Mouse (Mus musculus): ENCODE data around the gene Fmnl3. TPM values are rescaled to one million over a fixed set of nuclear protein-coding genes. Genes with fewer than 3 reads are reported as not detected.

The Fmnl3 gene
- polyA plus RNA-seq, 1 experiment from 2014 or later = 16.1 TPM

GRCm38 (mm10) chr15:99294813-99295374 lies 75.4 kb downstream of the Fmnl3 start, which contains the start of gene Prpf40b:
Gene Prpf40b, plus strand, starts transcription at chr15:99295087.
- WGBS = under 1% methylated on average over 56 of the region's 64 CpGs

GRCm38 (mm10) chr15:99294287-99294686 lies 76.0 kb downstream of the Fmnl3 start:
- no peak for ATAC-seq (ENCODE audit: low FRiP score, low read depth)
- Histone ChIP-seq H3K4me1 (peaks cover 13% of the 10 kb centered on the region), H3K4me3 (peak overlapping the region; percentile 73), H3K27ac (no peak overlapping the region), H3K9me3 (no peaks in the 10 kb centered on the region), H3K27me3 (replicated peaks) (no peaks in the 10 kb centered on the region), H3K36me3 (no peaks in the 10 kb centered on the region), H3K9ac (peak overlapping the region; percentile 76), H3K4me2 (replicated peaks) (peak overlapping the region; percentile 69)
- WGBS = 35% methylated on average over 16 of the region's 16 CpGs

More at GRCm38 (mm10) chr15:99294813-99295374, 75.4 kb downstream of the Fmnl3 start, which contains the start of gene Prpf40b:
- peaks cover 13% of the 10 kb centered on the region for H3K4me1 ChIP-seq
- peak; percentile 96 for ATAC-seq (ENCODE audit: low FRiP score, low read depth)
- H3K27ac ChIP-seq = peak within 1 kb of the TSS; percentile 77
- H3K4me2 ChIP-seq (replicated peaks) = peak within 1 kb of the TSS; percentile 69
- H3K9me3 ChIP-seq = no peaks in the 10 kb centered on the region
- no peaks in the 10 kb centered on the region for H3K27me3 ChIP-seq (replicated peaks)
- peak within 1 kb of the TSS; percentile 73 for H3K4me3 ChIP-seq
- H3K36me3 ChIP-seq = no peaks in the 10 kb centered on the region
- peak within 1 kb of the TSS; percentile 76 for H3K9ac ChIP-seq

- WGBS = 89% methylated on average over 11 of the region's 11 CpGs
- no peak for ATAC-seq (ENCODE audit: low FRiP score, low read depth)
- no peaks in the 10 kb centered on the region for H3K36me3 ChIP-seq
These were observed 79.7 kb downstream of the Fmnl3 start for GRCm38 (mm10) chr15:99290586-99290985.

DNA sequence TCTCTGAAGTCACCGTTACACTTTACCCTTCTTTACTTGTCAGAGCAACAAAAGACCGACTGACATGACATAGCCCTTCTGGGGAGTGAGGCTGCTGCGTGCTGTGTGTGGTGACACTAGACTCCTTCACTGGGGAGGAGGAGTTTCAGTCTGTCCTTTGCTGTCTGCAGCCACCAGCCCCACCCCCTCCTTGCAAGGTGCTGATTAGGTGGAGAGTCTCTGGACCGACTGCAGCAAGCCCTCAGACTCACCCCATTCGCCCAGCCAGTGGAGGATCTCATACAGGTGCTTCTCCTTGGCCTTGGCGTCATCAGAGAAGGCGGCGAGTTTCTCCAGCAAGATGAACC lies 85.1 kb downstream of the Fmnl3 start:
- WGBS = 54% methylated on average over 8 of the region's 8 CpGs

More at GRCm38 (mm10) chr15:99290586-99290985, 79.7 kb downstream of the Fmnl3 start:
- H3K9ac ChIP-seq = no peak overlapping the region
- H3K4me3 ChIP-seq = no peak overlapping the region
- no peak overlapping the region for H3K4me2 ChIP-seq (replicated peaks)
- H3K27me3 ChIP-seq (replicated peaks) = no peaks in the 10 kb centered on the region
- H3K9me3 ChIP-seq = no peaks in the 10 kb centered on the region
- no peak overlapping the region for H3K27ac ChIP-seq
- H3K4me1 ChIP-seq = 0 out of 2 replicates have a peak, but pooled peaks cover under 1% of the 10 kb centered on the region

GRCm38 (mm10) chr15:99284527-99285188 lies 85.6 kb downstream of the Fmnl3 start:
- Histone ChIP-seq H3K9me3 (no peaks in the 10 kb centered on the region), H3K4me3 (no peak overlapping the region), H3K27ac (no peak overlapping the region), H3K9ac (no peak overlapping the region), H3K36me3 (no peaks in the 10 kb centered on the region), H3K27me3 (replicated peaks) (no peaks in the 10 kb centered on the region), H3K4me2 (replicated peaks) (no peak overlapping the region), H3K4me1 (no peaks in the 10 kb centered on the region)
- WGBS = 55% methylated on average over 14 of the region's 14 CpGs
- no peak for ATAC-seq (ENCODE audit: low FRiP score, low read depth)

More for the DNA sequence above, 85.1 kb downstream of the Fmnl3 start:
- ATAC-seq (ENCODE audit: low FRiP score, low read depth) = no peak
- H3K4me2 ChIP-seq (replicated peaks) = no peak overlapping the region
- no peak overlapping the region for H3K4me3 ChIP-seq
- H3K27ac ChIP-seq = no peak overlapping the region
- H3K9ac ChIP-seq = no peak overlapping the region
- H3K4me1 ChIP-seq = no peaks in the 10 kb centered on the region
- no peaks in the 10 kb centered on the region for H3K9me3 ChIP-seq
- H3K27me3 ChIP-seq (replicated peaks) = no peaks in the 10 kb centered on the region
- no peaks in the 10 kb centered on the region for H3K36me3 ChIP-seq

DNA sequence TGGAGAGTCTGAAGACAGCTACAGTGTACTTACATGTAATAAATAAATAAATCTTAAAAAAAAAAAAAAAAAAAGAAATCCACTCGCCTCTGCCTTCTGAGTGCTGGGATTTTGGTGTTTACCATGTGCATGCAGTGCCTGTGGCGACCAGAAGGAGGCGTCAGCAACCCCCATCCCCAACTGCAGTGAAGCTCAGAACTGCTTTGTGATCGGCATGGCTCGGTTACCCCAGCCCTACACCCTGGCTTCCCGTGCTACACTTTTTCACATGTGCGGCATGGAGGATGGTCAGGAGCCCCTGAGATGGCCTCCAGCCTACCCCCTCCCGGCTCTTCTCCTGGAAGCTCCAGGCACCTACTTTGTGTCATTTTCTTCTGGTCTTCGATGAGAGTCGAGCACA lies 86.8 kb downstream of the Fmnl3 start:
- no peak for ATAC-seq (ENCODE audit: low FRiP score, low read depth)
- WGBS = 64% methylated on average over 10 of the region's 10 CpGs

DNA sequence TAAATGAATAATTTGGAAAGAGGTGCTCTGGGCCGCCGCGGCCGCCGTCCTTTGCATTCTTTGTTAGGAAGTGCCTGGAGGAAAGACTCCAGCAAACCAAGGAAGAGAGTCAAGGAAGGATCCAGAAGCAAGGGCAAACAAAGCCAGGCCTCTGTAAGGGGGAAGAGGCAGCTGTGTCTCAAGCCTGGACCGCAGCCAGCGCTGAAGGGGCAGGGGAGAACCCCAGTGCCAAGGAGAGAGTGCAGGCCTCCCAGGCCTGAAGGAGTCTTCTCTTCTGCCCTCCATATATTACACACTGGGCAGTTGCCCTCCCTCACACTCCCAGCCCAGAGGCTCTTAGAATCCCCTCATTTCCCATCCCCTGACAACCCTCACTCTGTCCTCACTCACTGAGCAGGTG lies 92.0 kb downstream of the Fmnl3 start:
- H3K9me3 ChIP-seq = no peaks in the 10 kb centered on the region
- no peak for ATAC-seq (ENCODE audit: low FRiP score, low read depth)
- H3K4me2 ChIP-seq (replicated peaks) = no peak overlapping the region
- whole genome bisulfite sequencing = 94% methylated on average over 7 of the region's 7 CpGs
- H3K27ac ChIP-seq = no peak overlapping the region
- no peaks in the 10 kb centered on the region for H3K4me1 ChIP-seq
- no peaks in the 10 kb centered on the region for H3K36me3 ChIP-seq
- no peak overlapping the region for H3K9ac ChIP-seq
- H3K4me3 ChIP-seq = no peak overlapping the region
- H3K27me3 ChIP-seq (replicated peaks) = no peaks in the 10 kb centered on the region

More for the DNA sequence above, 86.8 kb downstream of the Fmnl3 start:
- H3K4me2 ChIP-seq (replicated peaks) = no peak overlapping the region
- no peaks in the 10 kb centered on the region for H3K9me3 ChIP-seq
- no peak overlapping the region for H3K4me3 ChIP-seq
- H3K27ac ChIP-seq = no peak overlapping the region
- no peak overlapping the region for H3K9ac ChIP-seq
- no peaks in the 10 kb centered on the region for H3K27me3 ChIP-seq (replicated peaks)
- H3K4me1 ChIP-seq = no peaks in the 10 kb centered on the region
- H3K36me3 ChIP-seq = no peaks in the 10 kb centered on the region

DNA sequence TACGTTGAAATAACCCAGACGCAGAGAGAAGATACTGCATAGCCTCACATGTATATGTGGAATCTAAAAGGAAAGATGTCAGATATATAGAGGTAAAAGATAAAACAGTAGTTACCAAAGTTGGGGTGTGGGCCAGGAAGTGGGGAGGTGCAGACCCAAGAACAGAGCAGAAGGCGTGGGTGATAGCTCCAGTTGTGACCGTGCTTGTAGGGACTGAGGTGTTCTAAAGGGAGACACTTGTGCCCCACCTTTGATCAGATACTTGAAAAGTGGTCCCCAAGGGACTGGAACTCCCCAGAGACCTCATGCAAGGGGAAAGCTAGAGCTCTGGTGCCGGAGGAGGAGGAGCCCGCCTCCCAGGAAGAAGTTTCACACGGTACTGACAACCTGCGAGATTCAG lies 94.2 kb downstream of the Fmnl3 start:
- H3K36me3 ChIP-seq = no peaks in the 10 kb centered on the region
- H3K4me3 ChIP-seq = no peak overlapping the region
- H3K4me2 ChIP-seq (replicated peaks) = no peak overlapping the region
- 83% methylated on average over 8 of the region's 8 CpGs for WGBS
- H3K9me3 ChIP-seq = no peaks in the 10 kb centered on the region
- H3K27me3 ChIP-seq (replicated peaks) = no peaks in the 10 kb centered on the region
- ATAC-seq (ENCODE audit: low FRiP score, low read depth) = no peak
- no peak overlapping the region for H3K9ac ChIP-seq
- H3K4me1 ChIP-seq = no peaks in the 10 kb centered on the region
- H3K27ac ChIP-seq = no peak overlapping the region

Other genes with a start within 250 kb of the Fmnl3 start
- 70.9 and 71.5 TPM in 2 replicates for gene Spats2, start 244.6 kb downstream of the Fmnl3 start, polyA plus RNA-seq (2016; fragmentation: Nextera tagmentation; extraction: Ambion mirVana)
- 0.51 and 0.57 TPM in 2 replicates for gene Kcnh3, start 145.6 kb downstream of the Fmnl3 start, polyA plus RNA-seq (2016; fragmentation: Nextera tagmentation; extraction: Ambion mirVana)
- gene Mcrs1, start 118.5 kb downstream of the Fmnl3 start, polyA plus RNA-seq (2016; fragmentation: Nextera tagmentation; extraction: Ambion mirVana) = 187 and 191 TPM in 2 replicates
- gene Prpf40b, start 75.4 kb downstream of the Fmnl3 start, polyA plus RNA-seq (2016; fragmentation: Nextera tagmentation; extraction: Ambion mirVana) = 77.0 and 80.6 TPM in 2 replicates
- gene Fam186b, start 74.6 kb downstream of the Fmnl3 start, polyA plus RNA-seq (2016; fragmentation: Nextera tagmentation; extraction: Ambion mirVana) = 0.51 and 0.56 TPM in 2 replicates
- 245 and 247 TPM in 2 replicates for gene Tmbim6, start 22.4 kb upstream of the Fmnl3 start, polyA plus RNA-seq (2016; fragmentation: Nextera tagmentation; extraction: Ambion mirVana)
- 15.4 and 17.2 TPM in 2 replicates for gene Nckap5l, start 87.3 kb upstream of the Fmnl3 start, polyA plus RNA-seq (2016; fragmentation: Nextera tagmentation; extraction: Ambion mirVana)
- 17.0 and 17.4 TPM in 2 replicates for gene Bcdin3d, start 104.2 kb upstream of the Fmnl3 start, polyA plus RNA-seq (2016; fragmentation: Nextera tagmentation; extraction: Ambion mirVana)
- 6.3 and 6.7 TPM in 2 replicates for gene Faim2, start 157.7 kb upstream of the Fmnl3 start, polyA plus RNA-seq (2016; fragmentation: Nextera tagmentation; extraction: Ambion mirVana)
- gene Aqp2, start 208.6 kb upstream of the Fmnl3 start, polyA plus RNA-seq (2016; fragmentation: Nextera tagmentation; extraction: Ambion mirVana) = not detected in 2 replicates
- gene Aqp5, start 220.3 kb upstream of the Fmnl3 start, polyA plus RNA-seq (2016; fragmentation: Nextera tagmentation; extraction: Ambion mirVana) = 2.3 and 2.9 TPM in 2 replicates
- gene Aqp6, start 230.9 kb upstream of the Fmnl3 start, polyA plus RNA-seq (2016; fragmentation: Nextera tagmentation; extraction: Ambion mirVana) = 0.60 and 1.1 TPM in 2 replicates